Mouse (Mus musculus): ENCODE measurements around the gene Ifna4.

- TF ChIP-seq CTCF (IDR thresholded peaks at IDR 0.05; ENCODE audit: low read depth, low read length) (no peak), POLR2A (IDR thresholded peaks at IDR 0.05; ENCODE audit: borderline replicate concordance, low read depth, low read length) (no peak)
These were observed 9.5 kb downstream of the Ifna4 start for GRCm38 (mm10) chr4:88851026-88851763.
